In genomic region chr13:64386048-64386447, GRCm38 (mm10) we compare ENCODE assay signal across 20 mouse cellular contexts. TPM values are rescaled to one million over a fixed set of nuclear protein-coding genes. Genes with fewer than 3 reads are reported as not detected.
DNase-seq lines count a peak whose midpoint lies in the region; ATAC-seq and TF ChIP-seq lines count a peak whose summit lies in the region.
"Had no signal": no experiment of that assay in that cellular context is flagged by ENCODE, and none has a peak within 500 bp of the region (broad histone marks: within the 10 kb centered on the region; RNA-seq: fewer than 3 reads in every experiment).

No protein-coding gene starts in this region.

- WGBS in intestine, embryonic 15.5 days = 37% methylated on average over 2 of the region's 2 CpGs
- 31% methylated on average over 2 of the region's 2 CpGs for WGBS in kidney, adult 2 months
- WGBS in liver, embryonic 14.5 days (ENCODE audit: insufficient replicate concordance) = 6% methylated on average over 2 of the region's 2 CpGs
- WGBS in midbrain, embryonic 13.5 days = 45% methylated on average over 2 of the region's 2 CpGs
- WGBS in forebrain, embryonic 12.5 days = 48% methylated on average over 2 of the region's 2 CpGs

- no peaks in the 10 kb centered on the region for H3K36me3 ChIP-seq in intestine, embryonic 15.5 days
- no peaks in the 10 kb centered on the region for H3K36me3 ChIP-seq in kidney, adult 2 months (ENCODE audit: control insufficient read depth, insufficient read depth, low read length)
- H3K36me3 ChIP-seq in liver, embryonic 14.5 days (replicated peaks; ENCODE audit: control insufficient read depth, insufficient read depth, low read depth) = no peaks in the 10 kb centered on the region
- H3K36me3 ChIP-seq in midbrain, embryonic 13.5 days = no peaks in the 10 kb centered on the region
- no peaks in the 10 kb centered on the region for H3K36me3 ChIP-seq in forebrain, embryonic 12.5 days (replicated peaks)
- H3K36me3 ChIP-seq: forebrain, embryonic 15.5 days; heart, embryonic 13.5 days; neural tube, embryonic 12.5 days had no signal

- no peak overlapping the region for H3K4me2 ChIP-seq in intestine, embryonic 15.5 days (replicated peaks)
- H3K4me2 ChIP-seq in liver, embryonic 14.5 days (ENCODE audit: low read depth) = no peak overlapping the region
- H3K4me2 ChIP-seq in midbrain, embryonic 13.5 days (replicated peaks) = no peak overlapping the region
- no peak overlapping the region for H3K4me2 ChIP-seq in forebrain, embryonic 12.5 days
- H3K4me2 ChIP-seq: forebrain, embryonic 15.5 days; heart, embryonic 13.5 days; neural tube, embryonic 12.5 days had no signal

- H3K9me3 ChIP-seq in intestine, embryonic 15.5 days = no peaks in the 10 kb centered on the region
- no peaks in the 10 kb centered on the region for H3K9me3 ChIP-seq in liver, embryonic 14.5 days (ENCODE audit: control insufficient read depth, low read length)
- H3K9me3 ChIP-seq in midbrain, embryonic 13.5 days = no peaks in the 10 kb centered on the region
- no peaks in the 10 kb centered on the region for H3K9me3 ChIP-seq in forebrain, embryonic 12.5 days
- H3K9me3 ChIP-seq: forebrain, embryonic 15.5 days; heart, embryonic 13.5 days; megakaryocyte, embryonic 14.5 days; neural tube, embryonic 12.5 days had no signal

- no peak overlapping the region for H3K9ac ChIP-seq in intestine, embryonic 15.5 days
- no peak overlapping the region for H3K9ac ChIP-seq in liver, embryonic 14.5 days (replicated peaks)
- no peak overlapping the region for H3K9ac ChIP-seq in midbrain, embryonic 13.5 days (replicated peaks)
- no peak overlapping the region for H3K9ac ChIP-seq in forebrain, embryonic 12.5 days
- H3K9ac ChIP-seq: forebrain, embryonic 15.5 days; heart, embryonic 13.5 days; neural tube, embryonic 12.5 days had no signal

- TF ChIP-seq CTCF in kidney, adult 2 months (conservative IDR thresholded peaks at IDR 0.05; ENCODE audit: insufficient read depth, insufficient read length, low read depth, low read length) = no peak
- no peak for TF ChIP-seq CTCF in liver, embryonic 14.5 days (IDR thresholded peaks at IDR 0.05; ENCODE audit: low read depth)

- H3K27ac ChIP-seq in intestine, embryonic 15.5 days = no peak overlapping the region
- peak overlapping the region; percentile 58; the same call in 1 of the 2 replicates for H3K27ac ChIP-seq in kidney, adult 2 months (ENCODE audit: insufficient read depth, low read depth, low read length)
- H3K27ac ChIP-seq in liver, embryonic 14.5 days = no peak overlapping the region; the same call in 1 of the 2 replicates
- H3K27ac ChIP-seq in midbrain, embryonic 13.5 days = no peak overlapping the region
- no peak overlapping the region for H3K27ac ChIP-seq in forebrain, embryonic 12.5 days
- H3K27ac ChIP-seq: forebrain, embryonic 15.5 days; heart, embryonic 13.5 days; layer of hippocampus, adult 2 months; neural tube, embryonic 12.5 days had no signal

- TF ChIP-seq POLR2A in kidney, adult 2 months (IDR thresholded peaks at IDR 0.05; ENCODE audit: low read depth, low read length) = no peak

- peak; percentile 77 for ATAC-seq in intestine, embryonic 15.5 days
- ATAC-seq in liver, embryonic 14.5 days (ENCODE audit: insufficient read depth) = peak; percentile 82
- no peak for ATAC-seq in midbrain, embryonic 13.5 days
- ATAC-seq in forebrain, embryonic 12.5 days (ENCODE audit: low FRiP score) = no peak
- ATAC-seq: forebrain, embryonic 15.5 days had no signal

- TF ChIP-seq EP300 in liver, embryonic 14.5 days (IDR thresholded peaks at IDR 0.05; ENCODE audit: low read depth) = no peak

- no peaks in the 10 kb centered on the region for H3K4me1 ChIP-seq in intestine, embryonic 15.5 days (replicated peaks)
- H3K4me1 ChIP-seq in kidney, adult 2 months (ENCODE audit: control insufficient read depth, insufficient read depth, low read length) = peaks cover 9% of the 10 kb centered on the region
- peaks cover 0 to 5% of the 10 kb centered on the region in 2 experiments; a peak in 2 of 4 replicates for H3K4me1 ChIP-seq in liver, embryonic 14.5 days (replicated peaks; ENCODE audit: control insufficient read depth in 2 of 2, insufficient read depth in 2 of 2, low read length in 1 of 2)
- no peaks in the 10 kb centered on the region for H3K4me1 ChIP-seq in midbrain, embryonic 13.5 days (replicated peaks)
- no peaks in the 10 kb centered on the region for H3K4me1 ChIP-seq in forebrain, embryonic 12.5 days
- H3K4me1 ChIP-seq: forebrain, embryonic 15.5 days; heart, embryonic 13.5 days; megakaryocyte, embryonic 14.5 days; neural tube, embryonic 12.5 days had no signal

- no peaks in the 10 kb centered on the region for H3K27me3 ChIP-seq in intestine, embryonic 15.5 days (replicated peaks)
- H3K27me3 ChIP-seq in kidney, adult 2 months (replicated peaks; ENCODE audit: control insufficient read depth, insufficient read depth, low read length) = no peaks in the 10 kb centered on the region
- H3K27me3 ChIP-seq in liver, embryonic 14.5 days (ENCODE audit: control insufficient read depth, insufficient read depth, low read length) = no peaks in the 10 kb centered on the region
- no peaks in the 10 kb centered on the region for H3K27me3 ChIP-seq in midbrain, embryonic 13.5 days
- H3K27me3 ChIP-seq in forebrain, embryonic 12.5 days = no peaks in the 10 kb centered on the region
- H3K27me3 ChIP-seq: forebrain, embryonic 15.5 days; heart, embryonic 13.5 days; megakaryocyte, embryonic 14.5 days; neural tube, embryonic 12.5 days had no signal

- peak; percentile 72 for DNase-seq in kidney, adult 2 months
- DNase-seq in kidney, postnatal 14 days = peak; percentile 56
- DNase-seq in liver, embryonic 14.5 days (ENCODE audit: low read depth in 3 of 3, low spot score in 3 of 3) = peak in 1 of 3 experiments; percentile 36
- DNase-seq in cerebellum, postnatal 4 days (ENCODE audit: low spot score in 2 of 2) = no peak
- DNase-seq in cerebellum, adult 11-12 months = no peak
- DNase-seq: adrenal gland, adult 8-10 months; cerebellum, adult 11 months; cerebellum, postnatal 36 days; heart, adult 11 months; lung, postnatal 10 days; right cerebral cortex, postnatal 25 days had no signal

- H3K4me3 ChIP-seq in intestine, embryonic 15.5 days (replicated peaks) = no peak overlapping the region
- no peak overlapping the region for H3K4me3 ChIP-seq in kidney, adult 2 months (ENCODE audit: insufficient read depth, low read depth, low read length)
- H3K4me3 ChIP-seq in liver, embryonic 14.5 days (ENCODE audit: insufficient read depth in 1 of 2, low read depth in 2 of 2, low read length in 2 of 2) = no peak overlapping the region
- H3K4me3 ChIP-seq in midbrain, embryonic 13.5 days (replicated peaks) = no peak overlapping the region
- H3K4me3 ChIP-seq in forebrain, embryonic 12.5 days (replicated peaks) = no peak overlapping the region
- H3K4me3 ChIP-seq: erythroblast, embryonic 14.5 days; forebrain, embryonic 15.5 days; heart, embryonic 13.5 days; layer of hippocampus, adult 2 months; megakaryocyte, embryonic 14.5 days; neural tube, embryonic 12.5 days had no signal

RNA-seq across cellular contexts. Expression of gene Ctsl, which starts 15.4 kb away (rescaled TPM):
- polyA plus RNA-seq in intestine, embryonic 15.5 days (2015; fragmentation: Nextera tagmentation; extraction: Ambion mirVana) = 195 and 213 TPM in 2 replicates
- polyA plus RNA-seq in kidney, adult 2 months (2012; rRNA removed) = 344 and 370 TPM in 2 replicates
- 62.5 and 82.2 TPM in 2 replicates for polyA plus RNA-seq in liver, embryonic 14.5 days (2012; rRNA removed)
- 135 and 161 TPM in 2 replicates for polyA plus RNA-seq in liver, embryonic 14.5 days (2014; fragmentation: Nextera tagmentation; extraction: Ambion mirVana)
- 104 TPM in 2 replicates for polyA plus RNA-seq in midbrain, embryonic 13.5 days (2015; fragmentation: Nextera tagmentation; extraction: Ambion mirVana)
- 79.9 and 81.7 TPM in 2 replicates for polyA plus RNA-seq in forebrain, embryonic 12.5 days (2016; fragmentation: Nextera tagmentation; extraction: Ambion mirVana)

RNA-seq across cellular contexts. Expression of gene Cdk20, which starts 46.1 kb away (rescaled TPM):
- polyA plus RNA-seq in intestine, embryonic 15.5 days (2015; fragmentation: Nextera tagmentation; extraction: Ambion mirVana) = 7.9 and 8.6 TPM in 2 replicates
- polyA plus RNA-seq in kidney, adult 2 months (2012; rRNA removed) = 10.4 and 12.7 TPM in 2 replicates
- polyA plus RNA-seq in liver, embryonic 14.5 days (2012; rRNA removed) = 3.6 and 3.7 TPM in 2 replicates
- 2.7 and 3.4 TPM in 2 replicates for polyA plus RNA-seq in liver, embryonic 14.5 days (2014; fragmentation: Nextera tagmentation; extraction: Ambion mirVana)
- polyA plus RNA-seq in midbrain, embryonic 13.5 days (2015; fragmentation: Nextera tagmentation; extraction: Ambion mirVana) = 16.6 and 19.4 TPM in 2 replicates
- 12.7 and 13.4 TPM in 2 replicates for polyA plus RNA-seq in forebrain, embryonic 12.5 days (2016; fragmentation: Nextera tagmentation; extraction: Ambion mirVana)

Comparison
In these comparisons a context has a peak if more than half of its experiments do, and no peak if none do; other contexts are left out.
1. ATAC-seq: peak in intestine, embryonic 15.5 days (single experiment) and liver, embryonic 14.5 days (single experiment); none in midbrain, embryonic 13.5 days (single experiment) and forebrain, embryonic 12.5 days (single experiment).
2. DNase-seq: peak in kidney, adult 2 months (single experiment) and kidney, postnatal 14 days (single experiment); none in cerebellum, postnatal 4 days (0 of 2) and cerebellum, adult 11-12 months (single experiment).